Mouse (Mus musculus) lung, postnatal 25 days (tissue): ENCODE data around the gene Apom.
"Not testable (repeated sequence)": the region's sequence is repeated elsewhere in the genome, so short reads cannot be mapped to it uniquely, and the experiment has no call there.

Experiments used
- DNase-seq: peaks from one replicate; pipeline ENCODE4 v3.0.0; 2022; ENCODE audit warnings: low spot score

Apom gene

GRCm38 (mm10) chr17:35127017-35127416 lies 4.8 kb downstream of the Apom start:
- no peak for DNase-seq

DNA sequence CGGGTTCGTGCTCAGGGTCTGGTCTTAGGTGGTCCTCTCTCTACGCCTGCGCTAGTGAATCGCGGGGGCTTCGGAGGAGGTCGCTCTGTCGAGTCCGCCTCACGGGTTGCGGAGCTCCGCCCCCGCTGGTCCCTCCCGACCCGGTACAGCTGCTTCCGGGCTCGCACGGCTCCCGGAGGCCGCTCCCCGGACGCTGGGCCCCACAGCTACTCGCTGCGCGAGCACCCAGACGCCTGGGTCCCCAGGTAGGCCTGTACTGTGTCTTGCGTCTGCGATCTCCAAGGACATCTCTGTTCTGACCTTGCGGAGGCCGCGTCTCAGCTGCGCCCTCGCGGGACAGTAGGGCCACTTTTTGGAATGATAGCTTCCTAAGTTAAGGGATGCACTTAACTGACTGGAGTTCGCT lies 5.6 kb downstream of the Apom start, which contains the start of gene D17H6S53E:
Gene D17H6S53E (plus strand): TSS at position 168 of the 406 bp plus-strand sequence.
- DNase-seq = peak; percentile 77

DNA sequence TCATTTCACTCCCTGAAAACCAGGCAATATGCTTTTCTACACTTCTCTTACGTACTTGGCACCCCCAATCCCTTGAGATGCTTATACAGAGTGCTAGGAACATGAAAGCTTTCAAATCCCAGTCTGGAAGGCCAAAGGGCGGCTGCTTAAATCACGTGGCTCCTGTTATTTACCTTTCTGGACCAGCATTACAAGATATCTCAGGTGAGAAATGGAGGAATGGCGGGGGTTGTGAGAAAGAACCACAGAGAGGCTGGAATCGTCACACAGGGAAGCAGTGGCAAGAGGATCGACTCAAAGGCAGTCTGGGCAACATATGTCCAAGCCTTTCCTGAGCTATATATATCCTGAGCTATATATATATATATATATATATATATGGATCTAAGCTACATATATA lies 6.3 kb downstream of the Apom start:
- DNase-seq = peak; percentile 33

DNA sequence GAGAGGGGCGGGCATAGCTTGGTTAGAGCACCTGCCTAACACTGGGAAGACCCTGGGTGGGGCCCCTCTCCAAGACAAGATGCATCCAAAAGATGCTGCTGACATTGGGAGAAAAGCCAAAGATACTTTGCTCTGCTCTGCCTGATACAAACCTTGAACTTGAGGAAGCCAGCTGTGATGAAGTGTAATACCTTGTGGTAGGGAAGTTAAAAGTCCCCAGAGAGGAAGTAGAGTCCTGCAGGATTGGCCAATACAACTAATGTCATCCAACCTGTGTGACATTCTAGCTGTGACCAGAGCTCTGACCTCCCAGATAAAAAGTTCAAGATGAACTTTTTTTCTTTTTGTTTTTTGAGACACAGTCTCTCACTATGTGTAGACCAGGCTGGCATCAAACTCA lies 6.8 kb downstream of the Apom start:
- DNase-seq = no peak

DNA sequence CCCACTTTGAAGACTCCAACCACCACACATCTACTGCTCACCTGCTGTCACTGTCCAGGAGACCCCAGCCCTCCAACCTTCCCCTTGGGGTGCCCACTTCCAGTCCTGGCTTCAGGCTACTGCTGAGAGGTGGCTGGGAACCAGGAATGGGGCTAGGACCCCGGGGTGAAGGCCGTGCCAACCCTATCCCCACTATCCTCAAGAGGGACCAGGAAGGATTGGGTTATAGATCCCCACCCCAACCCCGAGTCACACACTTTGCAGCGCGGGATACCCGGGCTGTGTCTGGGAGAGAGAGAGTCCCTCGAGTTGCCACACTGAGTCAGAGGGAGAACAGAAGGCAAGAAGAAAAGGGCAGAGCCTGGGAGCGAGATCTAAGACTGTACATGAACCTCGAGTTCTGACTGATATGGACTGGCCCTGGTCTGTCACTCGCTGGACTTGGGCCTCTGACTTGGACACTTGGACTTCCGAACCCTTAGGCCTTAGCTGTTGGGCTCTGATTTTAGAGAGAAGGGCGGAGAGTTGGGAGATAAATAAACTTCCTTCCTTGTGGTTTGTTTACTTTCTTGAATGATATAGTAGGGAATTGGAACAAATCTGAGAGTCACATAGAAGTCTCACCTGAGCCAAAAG lies 7.5 kb downstream of the Apom start:
- not testable (repeated sequence) for DNase-seq

- not testable (repeated sequence) for DNase-seq
These were observed 8.6 kb downstream of the Apom start for GRCm38 (mm10) chr17:35123287-35123686.

DNA sequence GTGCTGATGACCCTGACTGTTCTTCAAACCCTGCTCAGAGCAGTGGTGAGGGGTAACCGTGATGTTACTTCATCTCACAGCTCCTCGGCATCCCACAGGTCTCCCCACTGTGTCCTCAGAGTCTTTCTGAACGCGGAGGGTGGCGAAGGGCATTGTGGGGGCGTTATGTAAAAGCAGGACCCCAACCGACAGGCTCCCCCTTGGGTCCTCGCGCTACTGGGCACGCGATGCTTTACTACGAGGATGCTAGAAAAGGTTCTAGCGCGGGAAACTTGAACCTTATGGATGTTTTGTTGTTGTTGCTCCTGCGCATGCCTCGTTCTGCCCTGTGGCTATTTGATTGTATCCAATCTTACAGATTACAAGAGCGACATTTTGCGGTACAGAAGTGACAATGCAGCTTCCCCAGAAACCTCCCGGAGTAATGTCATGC lies 10.0 kb downstream of the Apom start, which contains the start of gene Csnk2b:
Gene Csnk2b (minus strand): TSS at position 183 of the 433 bp plus-strand sequence.
- DNase-seq = peak; percentile 36

DNA sequence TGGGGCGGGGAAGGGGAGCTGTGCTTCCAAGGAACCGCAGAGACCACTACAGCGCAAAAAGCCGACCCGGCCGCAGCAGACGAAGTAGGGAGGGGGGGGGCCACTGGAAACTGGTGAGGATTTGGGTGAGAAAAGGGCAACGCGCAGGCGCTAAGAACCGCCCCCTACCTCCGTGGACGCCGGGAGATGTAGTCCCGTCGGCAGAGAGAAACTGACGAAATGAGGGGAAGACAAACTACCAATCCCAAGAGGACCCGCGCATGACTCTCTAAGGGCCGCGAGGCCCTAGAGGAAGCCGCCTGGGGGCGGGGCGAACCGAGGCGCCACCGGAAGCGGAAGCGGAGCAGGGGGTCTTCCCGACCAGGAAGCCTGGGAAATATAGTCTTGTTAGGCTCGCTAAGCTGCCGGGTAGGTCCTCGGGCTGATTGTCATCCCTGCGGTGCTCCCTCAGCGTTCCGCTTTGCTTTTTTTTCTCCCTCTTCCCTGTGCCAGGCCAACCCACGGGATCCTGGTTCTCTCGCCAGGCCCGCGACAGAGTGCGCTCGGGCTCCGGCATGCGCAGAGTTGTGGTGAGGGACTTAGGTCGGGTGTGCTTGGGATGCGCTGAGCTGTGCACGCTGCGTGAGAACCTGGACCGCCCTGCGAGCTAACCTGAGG lies 10.6 kb downstream of the Apom start, which contains the start of gene Gpank1:
Gene Gpank1 (plus strand): TSS at position 313 of the 657 bp plus-strand sequence.
- DNase-seq = peak; percentile 99

DNA sequence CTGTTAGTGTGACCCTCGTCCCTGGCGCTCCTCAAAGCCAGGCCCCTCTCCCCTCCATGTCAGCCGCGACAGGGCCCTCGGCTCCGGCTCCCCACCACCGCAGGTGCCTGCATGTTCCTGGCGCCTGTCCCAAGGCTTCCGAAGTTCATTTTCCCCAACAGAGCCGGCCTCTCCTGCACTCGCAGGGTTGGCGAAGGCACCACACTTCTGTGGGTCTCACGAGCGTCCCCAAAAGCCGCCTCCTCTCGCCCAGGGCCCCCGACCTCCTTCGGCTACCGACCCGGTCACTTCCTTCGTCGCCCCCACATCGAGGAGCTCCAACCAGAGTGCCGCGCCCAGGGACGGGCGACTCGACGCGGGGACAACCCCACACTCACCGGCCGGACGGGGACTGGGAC lies 11.1 kb downstream of the Apom start:
- no peak for DNase-seq

DNA sequence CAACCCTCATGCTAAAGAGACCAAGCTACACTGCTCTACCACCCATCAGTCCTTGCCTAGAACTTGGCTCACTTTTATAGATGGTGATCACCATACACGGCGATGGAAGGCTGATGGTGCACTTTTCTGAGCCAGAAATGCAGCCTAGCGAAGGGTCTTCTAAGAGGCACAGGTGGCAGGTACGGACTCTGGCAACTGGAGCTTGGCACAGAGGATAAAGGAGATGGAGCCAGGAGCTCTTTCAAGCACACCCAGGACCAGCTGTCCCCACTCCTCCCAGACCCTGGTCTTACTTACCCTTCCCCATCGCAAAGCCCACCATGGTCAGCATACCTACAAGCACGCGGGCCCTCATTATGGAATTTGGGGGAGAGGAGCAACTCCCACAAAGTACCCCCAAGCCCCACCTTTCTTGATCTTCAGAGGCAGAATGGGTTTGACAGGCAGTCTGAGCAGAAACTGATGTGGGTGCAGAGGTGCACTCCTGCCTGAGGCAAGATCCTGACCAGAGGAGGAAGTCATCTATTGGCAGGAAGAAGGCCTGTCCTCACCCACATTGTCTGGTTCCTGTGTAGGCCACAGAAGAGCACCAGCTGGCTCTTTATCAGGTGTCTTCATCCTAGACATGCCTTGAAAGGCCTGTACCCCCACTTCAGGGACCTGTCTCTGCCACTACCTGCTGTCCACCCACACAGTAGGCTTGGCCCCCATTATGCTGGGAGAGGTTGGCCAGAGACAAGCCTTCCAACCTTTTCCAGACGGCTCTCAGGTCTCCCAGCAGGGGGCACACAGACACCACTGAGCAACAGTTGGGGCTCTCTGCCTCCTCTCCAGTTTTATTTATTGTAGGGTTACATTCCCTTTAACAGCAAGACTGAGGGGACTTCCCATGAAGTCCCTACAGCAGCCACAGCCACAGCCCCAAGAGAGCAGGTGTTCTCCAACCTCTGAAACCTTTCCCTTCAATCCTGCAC lies 16.5 kb downstream of the Apom start, which contains the start of gene Ly6g5b:
Gene Ly6g5b (minus strand): TSS at position 383 of the 974 bp plus-strand sequence.
- DNase-seq = no peak

GRCm38 (mm10) chr17:35111774-35112173 lies 20.1 kb downstream of the Apom start:
- DNase-seq = no peak

DNA sequence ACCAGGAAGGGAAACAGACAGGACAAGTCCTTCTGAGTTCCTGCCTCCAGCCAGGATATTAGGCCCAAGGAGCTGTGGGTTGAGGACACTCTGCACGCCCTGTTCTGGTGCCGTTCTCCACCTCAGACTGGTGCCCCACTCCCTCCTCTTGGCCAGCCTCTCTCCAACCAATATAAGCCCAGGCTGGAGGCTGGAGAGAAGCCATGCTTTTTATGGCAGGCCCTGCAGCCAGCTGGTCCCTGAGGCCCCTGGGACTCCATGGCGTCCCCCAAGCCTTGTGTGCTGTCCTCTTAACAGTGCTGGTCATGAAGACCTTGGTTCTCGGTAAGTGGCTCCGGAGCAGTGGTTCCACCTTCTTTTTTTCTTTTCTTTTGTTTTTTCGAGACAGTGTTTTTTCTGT lies 23.8 kb downstream of the Apom start, which contains the start of gene Ly6g5c:
Gene Ly6g5c (plus strand): TSS at position 183 of the 400 bp plus-strand sequence.
- no peak for DNase-seq

- no peak for DNase-seq
These were observed 25.3 kb downstream of the Apom start for GRCm38 (mm10) chr17:35106522-35106921.

- DNase-seq = peak; percentile 41
These were observed 26.0 kb downstream of the Apom start for GRCm38 (mm10) chr17:35105740-35106389.

DNA sequence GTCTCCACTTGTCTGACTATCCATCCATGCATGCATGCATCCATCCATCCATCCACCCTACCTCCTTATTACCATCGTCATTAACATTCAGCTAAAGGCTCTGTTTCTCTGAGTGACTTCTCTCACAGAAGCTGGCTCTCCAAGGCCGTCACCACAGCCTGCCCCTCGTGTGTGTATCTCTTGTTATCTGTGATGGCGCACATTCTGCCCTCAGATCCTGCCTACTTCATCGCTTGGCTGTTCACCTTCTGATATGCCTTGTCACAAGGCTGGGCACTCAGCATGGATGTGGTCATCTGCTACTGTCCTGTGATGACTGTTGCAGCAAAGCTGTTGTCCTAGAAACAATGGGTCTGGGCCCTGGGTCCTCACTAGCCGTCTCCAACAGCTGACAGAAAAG lies 27.1 kb downstream of the Apom start:
- DNase-seq = no peak

DNA sequence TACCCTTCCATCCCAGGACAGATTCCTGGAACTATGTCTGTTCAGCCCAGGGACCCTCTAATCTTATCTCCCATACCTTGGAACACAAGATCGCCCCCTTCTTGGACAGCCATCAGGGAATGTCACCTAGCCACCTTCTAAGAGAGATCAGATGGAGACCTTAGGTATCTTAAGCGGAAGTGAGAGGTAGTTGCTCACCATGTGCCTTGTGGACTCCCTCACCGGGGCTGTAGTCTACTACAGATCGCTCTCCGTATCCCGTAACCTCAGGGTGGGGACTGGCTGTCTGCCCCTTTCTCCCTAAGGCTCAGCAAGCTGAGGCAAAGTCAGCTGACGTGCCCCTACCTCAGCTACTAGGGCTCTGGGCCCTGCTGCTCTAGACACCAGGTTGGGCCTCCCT lies 27.8 kb downstream of the Apom start:
- no peak for DNase-seq

- DNase-seq = no peak
These were observed 28.6 kb downstream of the Apom start for GRCm38 (mm10) chr17:35103221-35103690.

GRCm38 (mm10) chr17:35102299-35102698 lies 29.6 kb downstream of the Apom start:
- DNase-seq = no peak

- DNase-seq = no peak
These were observed 30.7 kb downstream of the Apom start for GRCm38 (mm10) chr17:35101161-35101560.

DNA sequence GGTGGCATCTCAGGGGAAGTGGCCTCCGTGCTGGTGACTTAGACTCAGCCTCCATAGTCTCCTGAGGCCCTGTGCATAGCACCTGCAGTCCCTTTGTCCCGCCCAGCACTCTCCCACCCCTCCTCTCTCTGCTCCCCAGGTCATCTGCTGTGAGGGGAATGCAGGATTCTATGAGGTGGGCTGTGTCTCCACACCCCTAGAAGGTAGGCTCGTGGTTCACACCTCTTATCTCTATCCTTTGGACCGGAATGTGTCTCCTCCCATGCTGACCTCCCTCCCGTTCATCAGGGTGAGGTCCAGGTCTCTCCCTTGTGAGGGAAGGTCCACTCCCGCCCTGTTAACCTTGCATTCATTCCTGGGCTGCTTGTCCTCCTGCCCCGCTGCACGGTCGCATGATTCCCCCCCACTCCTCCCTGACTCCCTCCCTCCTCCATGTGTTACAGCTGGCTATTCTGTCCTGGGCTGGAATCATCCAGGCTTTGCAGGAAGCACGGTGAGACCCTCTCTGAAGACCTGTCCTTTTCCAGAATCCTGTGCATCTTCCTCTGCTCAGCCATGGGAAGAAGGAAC lies 31.6 kb downstream of the Apom start:
- DNase-seq = no peak

DNA sequence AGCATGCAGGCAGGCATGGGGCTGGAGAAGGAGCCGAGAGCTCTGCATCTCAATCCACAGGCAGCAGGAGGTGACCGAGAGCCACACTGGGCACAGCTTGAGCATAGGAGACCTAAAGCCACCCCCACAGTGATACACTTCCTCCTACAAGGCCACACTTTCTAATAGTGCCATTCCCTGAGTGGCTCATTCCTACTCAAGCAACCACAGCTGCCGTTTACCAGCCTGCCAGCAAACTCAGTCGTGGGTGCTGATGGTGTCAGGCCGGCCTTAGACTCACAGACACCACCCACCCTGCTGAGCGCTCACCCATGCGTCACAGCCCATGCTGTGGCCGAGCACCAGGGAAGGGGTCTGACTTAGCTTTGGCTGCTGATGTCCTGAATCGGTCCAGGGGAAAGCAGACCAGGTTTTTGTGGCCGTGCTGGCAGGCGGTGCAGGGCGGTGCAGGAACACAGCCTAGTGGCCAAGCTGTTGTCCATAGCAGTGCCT lies 34.6 kb downstream of the Apom start:
- no peak for DNase-seq
